Mouse (Mus musculus) ovary, postnatal 10 days (tissue): ENCODE results near the gene Tceal3.
"Not testable (repeated sequence)": the region's sequence is repeated elsewhere in the genome, so short reads cannot be mapped to it uniquely, and the experiment has no call there.

Experiments used
- DNase-seq: peaks from one replicate; pipeline ENCODE4 v3.0.0; 2022; ENCODE audit warnings: low spot score

Gene Tceal3

DNA sequence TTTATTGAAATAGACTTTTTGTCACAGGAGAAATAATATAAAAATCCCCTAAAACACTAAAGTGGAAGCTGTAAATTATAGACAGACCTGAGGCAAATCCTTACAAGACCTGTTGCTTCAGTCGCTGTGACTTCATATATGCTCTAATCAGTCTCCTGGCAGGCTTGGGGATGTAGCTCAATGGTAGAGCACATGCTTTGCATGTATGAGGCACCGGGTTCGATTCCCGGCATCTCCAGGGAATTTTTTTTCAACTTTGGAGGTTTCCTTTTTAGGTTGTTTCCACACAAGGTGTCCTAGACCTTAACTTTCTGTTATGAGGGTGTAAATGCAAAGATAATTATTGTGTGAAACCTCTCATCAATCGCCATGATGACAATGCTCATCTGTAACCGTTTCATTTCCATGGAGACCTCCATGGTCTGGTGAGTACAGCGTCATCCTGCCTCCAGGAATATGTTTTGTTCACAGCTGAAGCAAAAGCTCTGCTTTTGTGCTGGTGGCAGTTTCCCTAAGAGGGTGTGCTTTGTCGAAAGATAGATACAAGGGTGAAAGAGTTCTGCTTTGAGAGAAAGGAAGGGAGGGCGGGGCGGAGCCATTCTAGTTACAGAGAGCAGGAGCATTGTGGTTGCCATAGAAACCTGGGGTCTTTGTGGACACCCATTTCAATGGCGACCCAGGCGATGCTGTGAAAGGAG is at the start of gene Tceal3:
TSS of gene Tceal3 (plus strand) at position 644 of the 698 bp plus-strand sequence.
- DNase-seq: no peak

DNA sequence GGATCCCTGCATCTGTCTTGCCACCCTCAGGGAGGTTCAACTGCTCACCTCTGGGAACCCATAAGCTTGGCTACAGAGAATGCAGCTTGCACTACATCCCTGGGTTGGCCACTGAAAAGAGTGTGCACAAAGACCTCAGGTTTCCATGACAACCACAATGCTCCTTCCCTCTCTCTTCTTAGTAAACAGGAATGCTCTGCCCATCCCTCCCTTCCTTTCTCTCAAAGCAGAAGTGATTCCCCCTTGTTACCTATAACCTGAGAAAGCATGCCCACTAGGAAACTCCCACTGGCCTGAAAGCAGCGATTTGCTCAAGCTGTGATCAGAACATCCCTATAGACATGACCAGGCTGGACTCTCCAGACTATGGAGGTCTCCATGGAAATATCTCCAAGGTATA is 46.7 kb upstream of the Tceal3 start, which contains the start of gene Kir3dl2:
TSS of gene Kir3dl2 (minus strand) at position 101 of the 400 bp plus-strand sequence.
- not testable (repeated sequence) for DNase-seq

DNA sequence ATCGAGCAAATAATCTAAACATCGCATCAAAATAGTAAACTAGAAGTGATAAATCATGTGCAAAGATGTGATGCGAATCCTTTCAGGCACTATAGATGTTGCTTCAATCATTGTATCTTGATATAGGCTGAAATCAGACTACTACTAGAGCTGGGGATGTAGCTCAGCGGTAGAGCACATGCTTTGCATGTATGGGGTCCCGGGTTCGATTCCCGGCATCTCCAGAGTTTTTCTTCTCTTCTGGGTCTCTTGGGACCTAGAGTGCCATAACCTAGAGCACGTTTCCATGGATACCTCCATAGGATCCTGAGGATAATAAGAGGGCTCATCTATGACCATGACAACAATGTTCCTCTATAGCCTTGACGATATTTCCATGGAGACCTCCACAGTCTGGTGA is 21.5 kb upstream of the Tceal3 start:
- DNase-seq: not testable (repeated sequence)

DNA sequence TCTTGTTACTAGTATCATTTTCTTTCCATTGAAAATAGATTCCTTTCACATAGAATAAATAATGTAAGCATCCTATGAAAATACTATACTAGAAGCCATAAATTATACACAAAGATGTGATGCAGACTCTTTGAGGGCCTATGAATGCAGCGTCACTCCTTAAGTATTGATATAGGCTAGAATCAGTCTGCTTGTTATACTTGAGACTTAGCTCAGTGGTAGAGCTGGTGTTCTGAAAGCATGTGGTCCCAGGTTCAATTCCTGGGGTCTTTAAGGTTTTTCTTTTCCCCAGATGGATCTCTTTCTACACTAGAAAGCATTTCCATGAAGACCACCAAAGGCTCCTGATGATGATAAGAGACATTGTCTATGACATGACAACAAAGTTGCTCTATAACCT is 6.0 kb upstream of the Tceal3 start:
- no peak for DNase-seq

DNA sequence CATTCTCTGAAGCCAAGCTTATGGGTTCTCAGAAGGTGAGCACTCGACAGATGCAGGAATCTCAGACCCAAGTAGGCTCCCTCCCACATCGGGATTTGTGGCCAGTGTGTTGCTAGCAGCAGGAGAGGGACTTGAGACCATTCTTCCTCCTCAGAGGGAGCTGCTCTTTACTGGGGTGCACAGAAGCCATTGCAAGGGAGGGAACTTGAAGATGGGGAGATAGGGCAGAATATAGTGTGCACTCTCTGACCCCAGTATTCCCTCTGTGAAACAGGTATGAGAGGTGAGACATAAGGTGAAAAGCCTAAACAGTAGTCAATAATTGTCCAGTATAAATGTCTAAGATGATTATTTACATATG is 235 bp downstream of the Tceal3 start:
- DNase-seq: no peak

DNA sequence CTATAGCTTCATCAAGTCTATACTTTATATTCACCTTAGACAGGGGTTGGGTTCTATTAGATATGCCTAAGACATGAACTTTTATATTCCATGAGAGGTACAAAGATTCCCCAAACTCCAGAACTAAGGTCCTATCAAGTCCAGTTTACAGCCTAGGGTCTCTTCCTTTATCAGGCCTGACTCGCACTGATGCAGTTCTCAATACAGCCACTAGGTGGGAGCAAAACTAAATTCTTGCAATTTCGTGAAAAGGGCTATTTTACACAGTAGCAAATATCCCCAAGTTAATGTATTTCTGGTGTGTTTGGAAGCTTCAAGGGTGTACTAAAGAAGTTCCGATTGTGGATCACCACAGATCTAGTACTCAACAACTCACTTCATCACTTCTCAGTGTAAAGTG is 8.8 kb downstream of the Tceal3 start:
- DNase-seq: no peak

DNA sequence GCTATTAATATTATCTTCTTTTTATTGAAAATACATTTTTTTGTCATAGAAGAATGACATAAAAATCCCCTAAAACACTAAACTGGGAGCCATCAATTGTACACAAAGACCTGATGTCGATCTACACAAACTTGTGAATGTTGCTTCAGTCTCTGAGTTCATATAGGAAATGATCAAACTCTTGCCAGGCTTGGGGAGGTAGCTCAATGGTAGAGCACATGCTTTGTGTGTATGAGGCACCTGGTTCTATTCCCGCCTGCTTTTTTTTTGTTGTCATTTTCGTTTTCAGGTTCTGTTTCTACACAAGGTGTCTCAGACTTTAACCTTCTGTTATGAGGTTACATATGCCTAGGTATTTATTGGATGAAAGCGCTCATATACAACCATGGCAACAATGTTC is 16.3 kb downstream of the Tceal3 start:
- DNase-seq: no peak

DNA sequence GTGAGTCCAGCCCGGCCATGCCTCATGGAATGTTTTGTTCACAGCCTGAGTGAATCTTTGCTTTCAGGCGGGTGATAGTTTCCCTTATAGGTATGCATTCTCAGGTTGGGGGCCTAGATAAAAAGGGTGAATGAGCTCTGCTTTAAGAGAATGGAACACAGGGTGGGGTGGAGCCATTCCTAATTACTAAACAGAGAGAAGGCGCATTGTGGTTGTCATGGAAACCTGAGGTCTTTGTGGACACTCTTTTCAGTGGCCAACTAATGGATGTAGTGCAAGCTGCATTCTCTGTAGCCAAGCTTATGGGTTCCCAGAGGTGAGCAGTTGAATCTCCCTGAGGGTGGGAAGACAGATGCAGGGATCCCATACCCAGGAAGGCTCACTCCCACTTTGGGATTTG is 16.8 kb downstream of the Tceal3 start:
- no peak for DNase-seq

DNA sequence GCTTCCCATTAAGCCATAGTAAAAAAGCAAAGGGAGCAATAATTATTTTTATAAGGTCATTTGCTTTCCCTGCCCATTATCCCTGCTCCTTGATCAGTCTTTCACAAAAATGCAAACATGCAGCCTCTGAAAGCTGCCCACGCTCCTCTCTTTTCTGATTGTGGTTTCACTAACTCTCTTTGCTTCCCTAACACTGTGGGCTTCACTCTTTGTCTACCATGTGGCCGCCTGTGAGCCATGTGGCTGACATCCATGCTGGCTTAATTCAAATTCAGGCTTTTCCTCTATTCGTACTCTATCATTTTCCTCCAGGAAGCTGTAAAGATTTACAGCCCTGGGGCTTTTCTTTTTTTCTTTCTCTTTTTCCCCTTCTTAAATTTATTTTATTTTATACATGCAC is 20.7 kb downstream of the Tceal3 start:
- DNase-seq: no peak

DNA sequence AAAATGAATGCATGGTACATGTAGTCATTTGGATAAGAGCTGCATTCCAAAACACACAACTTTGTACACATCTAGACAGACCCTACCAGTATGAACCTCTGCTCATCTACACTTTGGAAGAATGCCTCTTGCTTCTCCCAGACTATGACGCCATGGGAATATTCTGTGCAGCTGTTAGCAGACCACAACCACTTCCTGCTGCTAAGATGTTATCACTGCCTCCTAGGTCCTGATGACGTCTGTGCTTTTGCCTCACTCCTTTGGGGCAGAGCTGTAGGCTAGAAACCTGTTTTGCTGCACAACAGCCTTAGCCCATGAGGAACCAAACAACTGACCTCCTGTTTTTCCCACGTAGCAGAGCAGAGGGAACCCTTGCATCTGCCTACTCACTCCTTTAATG is 25.2 kb downstream of the Tceal3 start:
- not testable (repeated sequence) for DNase-seq

DNA sequence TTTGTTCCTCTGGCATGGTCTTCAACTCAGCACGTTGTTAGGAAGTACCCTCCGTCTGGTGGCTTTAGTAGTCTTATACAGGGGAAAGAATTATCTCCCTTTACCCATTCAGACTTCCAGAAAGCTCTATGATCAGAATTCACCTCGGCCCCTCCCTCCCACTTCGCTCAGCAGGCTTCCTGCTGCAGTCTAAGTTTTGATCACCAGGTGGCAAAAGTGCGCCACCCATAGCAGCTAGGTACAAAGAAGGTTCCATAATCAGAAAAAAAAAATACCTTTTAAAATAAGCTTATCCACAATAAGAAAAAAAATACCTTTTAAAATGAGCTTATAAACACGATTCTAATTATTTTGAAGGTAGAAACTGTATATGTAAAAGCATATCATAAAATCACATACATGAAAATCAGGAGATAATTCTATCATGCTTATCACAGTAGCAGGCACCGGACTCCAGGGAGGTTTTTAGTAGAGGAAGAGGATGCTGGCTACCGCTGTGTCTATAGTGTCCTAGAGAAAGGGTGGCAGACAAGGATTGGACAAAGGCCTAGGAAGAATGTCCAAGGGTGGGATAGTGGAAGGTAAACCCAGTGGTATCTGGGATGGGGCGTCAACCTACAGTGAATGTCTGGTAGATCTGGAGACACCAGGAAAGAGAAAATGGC is 34.4 kb downstream of the Tceal3 start:
- no peak for DNase-seq

DNA sequence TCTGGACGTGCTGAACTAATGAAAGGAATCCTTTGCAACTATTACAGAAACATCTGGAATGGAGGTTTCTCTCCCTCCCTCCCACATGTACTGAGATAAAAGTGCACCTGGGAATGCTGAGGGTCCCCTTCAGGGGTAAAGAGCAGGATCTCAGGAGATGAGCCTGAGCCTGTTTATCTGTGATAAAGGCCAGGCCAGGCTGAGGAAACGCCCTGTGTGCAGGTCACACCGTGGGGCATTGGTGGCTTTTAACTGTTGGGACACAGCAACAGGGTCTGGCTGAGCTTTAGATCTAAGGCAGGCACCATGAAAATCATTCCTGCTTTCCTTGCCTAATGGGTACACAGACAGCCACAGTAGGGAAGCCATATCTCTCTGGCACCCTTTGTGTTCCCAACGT is 35.3 kb downstream of the Tceal3 start:
- DNase-seq: no peak

DNA sequence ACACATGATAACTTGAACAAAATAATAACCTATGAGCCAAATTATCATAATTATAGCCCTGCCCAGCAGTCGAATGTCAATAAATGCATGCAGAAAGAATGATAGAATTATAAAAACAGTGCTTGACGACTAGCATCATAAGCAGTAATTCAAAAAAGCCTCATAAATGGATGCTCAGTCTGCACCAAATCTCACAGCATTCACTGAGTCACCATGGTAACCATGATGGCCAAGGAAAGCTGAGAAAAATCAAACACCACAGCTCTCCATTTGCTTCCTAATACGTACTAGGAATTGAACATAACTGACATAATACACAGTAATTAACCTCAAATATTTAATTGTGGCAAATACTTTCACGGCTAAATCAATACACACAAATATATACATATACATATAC is 44.5 kb downstream of the Tceal3 start:
- no peak for DNase-seq

DNA sequence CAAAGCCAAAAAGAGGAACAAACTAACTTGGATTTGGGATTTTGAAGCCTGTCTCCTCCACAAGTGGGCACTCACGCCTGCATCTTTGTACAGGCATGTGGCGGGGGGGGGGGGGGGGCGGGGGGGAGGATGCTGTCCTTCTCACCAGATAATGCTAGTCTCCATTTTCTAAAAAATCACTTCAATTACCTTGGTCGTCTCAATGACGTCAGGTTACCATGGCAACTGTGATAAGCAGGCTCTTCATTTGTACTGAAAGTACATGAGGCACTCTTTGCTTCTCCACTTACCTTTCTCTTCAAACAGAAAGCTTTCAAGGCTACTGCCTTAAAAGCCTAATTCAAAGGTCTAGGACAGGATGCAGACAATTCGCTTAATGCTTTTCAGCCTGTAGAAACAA is 49.1 kb downstream of the Tceal3 start:
- no peak for DNase-seq

DNA sequence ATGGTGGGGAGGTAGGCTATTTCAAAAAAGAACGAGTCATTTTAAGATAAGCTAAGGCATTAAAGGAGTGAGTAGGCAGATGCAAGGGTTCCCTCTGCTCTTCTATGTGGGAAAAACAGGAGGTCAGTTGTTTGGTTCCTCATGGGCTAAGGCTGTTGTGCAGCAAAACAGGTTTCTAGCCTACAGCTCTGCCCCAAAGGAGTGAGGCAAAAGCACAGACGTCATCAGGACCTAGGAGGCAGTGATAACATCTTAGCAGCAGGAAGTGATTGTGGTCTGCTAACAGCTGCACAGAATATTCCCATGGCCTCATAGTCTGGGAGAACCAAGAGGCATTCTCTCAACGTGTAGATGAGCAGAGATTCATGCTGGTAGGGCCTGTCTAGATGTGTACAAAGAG is 55.2 kb downstream of the Tceal3 start:
- DNase-seq: not testable (repeated sequence)

DNA sequence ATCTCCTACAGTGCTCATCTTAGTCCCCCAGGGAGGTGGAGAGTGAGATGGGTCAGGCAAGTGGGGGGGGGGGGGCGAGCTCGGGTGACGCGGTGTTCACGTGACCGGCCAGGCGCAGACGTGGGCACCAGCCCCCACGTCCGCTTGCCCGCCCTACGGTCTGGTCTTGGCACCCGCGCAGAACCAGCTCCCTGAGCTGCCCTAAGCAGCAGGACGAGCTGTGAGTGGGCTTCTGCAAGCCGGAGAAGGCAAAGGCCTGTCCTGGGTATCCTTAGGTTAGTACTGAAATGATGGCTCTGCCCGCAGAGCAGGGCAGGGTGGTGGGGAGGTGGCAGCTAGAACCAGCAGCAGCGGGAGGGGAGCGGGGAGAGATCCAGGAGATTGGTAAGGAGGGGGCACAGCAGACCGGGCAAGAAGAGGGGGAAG is 75.7 kb downstream of the Tceal3 start:
- DNase-seq: no peak

DNA sequence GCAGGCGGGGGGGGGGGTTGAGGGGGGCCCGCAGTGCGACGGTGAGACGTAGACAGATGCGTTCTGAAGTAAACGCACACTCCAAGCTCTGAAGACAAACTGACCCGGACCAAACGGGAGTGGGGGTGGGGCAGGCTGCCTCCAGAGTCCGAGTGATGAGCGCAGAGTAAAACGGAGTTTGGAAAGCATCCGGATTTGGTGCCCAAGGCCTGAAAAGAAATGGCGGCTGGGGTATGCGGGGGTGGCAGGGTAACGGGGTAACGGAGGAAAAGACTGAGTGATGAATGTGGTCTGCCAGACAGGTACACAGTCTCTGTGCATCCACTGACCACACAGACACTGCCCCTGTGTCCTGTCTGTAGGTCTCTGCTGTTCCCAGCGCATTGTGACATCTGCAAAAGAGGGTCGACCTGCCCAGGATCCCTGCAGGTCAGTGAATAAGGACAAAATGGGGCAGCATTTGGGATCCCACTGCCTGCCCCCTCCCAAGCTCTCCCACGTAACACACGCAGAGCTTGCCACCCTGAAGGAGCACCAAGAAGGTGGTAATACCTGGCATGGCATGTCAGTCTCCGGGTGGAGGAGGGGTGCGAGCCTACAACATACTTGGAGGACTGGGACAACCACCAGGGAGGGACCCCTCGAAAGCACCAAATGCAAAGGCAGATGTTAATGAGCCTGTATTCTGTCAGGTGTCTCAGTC is 76.3 kb downstream of the Tceal3 start:
- DNase-seq: not testable (repeated sequence)

DNA sequence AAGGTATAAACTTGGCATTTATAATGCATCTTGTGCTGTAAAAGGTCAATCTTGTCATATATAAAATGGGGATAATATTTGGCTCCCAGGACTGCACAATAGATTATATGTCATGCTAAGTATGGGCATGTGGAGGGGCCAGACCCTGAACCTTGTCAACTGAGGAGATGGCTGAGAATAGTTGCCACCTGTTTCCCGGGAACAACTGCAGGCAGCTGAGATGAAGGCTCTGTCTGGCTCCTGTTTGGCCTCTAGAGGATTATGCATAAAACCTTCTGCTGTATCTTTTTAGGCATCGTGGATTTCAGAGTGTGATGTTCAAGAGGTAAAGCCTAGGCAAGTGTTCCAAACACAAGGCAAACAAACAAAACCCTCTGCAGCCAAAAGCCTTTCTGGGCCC is 78.2 kb downstream of the Tceal3 start:
- no peak for DNase-seq

DNA sequence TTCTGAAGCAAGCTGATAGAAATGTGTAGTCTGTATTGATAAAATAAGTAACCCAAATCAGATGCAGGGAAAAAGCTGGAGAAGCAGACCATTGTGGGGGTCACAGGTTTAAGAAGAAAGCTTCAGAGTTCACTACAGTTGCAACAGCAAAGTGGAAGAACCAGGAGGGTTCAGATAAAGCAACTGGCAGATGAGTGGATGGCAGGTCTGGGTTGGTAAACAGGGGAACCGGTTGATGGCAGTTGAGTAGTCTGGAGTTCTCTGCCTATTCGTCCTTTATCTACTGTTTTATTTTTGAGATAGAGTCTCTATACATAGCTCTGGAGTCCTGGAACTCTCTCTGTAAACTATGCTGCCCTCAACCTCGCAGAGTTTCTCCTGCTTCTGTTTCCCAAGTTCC is 90.3 kb downstream of the Tceal3 start:
- DNase-seq: no peak

DNA sequence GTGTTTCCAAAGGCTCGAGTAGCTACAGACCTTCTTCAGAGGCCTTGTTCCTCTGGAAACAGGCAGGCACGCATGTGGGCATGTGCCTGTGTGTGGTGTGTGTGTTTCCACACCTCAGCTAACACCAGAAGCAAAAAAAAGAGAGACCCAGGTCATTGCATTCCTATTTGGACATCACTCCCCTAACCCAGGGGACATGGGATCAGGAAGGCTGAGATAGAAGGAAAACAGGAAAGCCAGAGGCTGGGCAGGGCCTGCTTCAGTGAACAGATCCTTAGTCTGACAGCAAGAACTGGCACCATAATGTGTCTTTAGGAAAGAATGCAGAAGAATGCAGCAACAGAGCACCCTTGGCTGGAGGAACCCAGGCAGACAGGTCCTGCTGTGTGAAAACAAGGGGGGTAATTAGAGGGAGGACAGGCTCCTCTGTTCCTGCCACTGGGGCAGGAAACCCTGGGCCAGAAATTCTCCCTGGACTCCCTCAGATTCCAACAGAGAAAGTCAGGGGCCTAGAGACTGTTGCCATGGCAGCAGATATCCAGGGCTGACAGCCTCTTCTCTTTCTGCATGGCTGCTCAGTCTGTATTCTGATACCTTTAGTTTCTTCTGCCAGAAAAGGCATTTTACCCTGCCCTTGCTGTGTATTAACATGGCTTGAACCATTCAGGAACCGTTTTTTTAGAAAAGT is 101.1 kb downstream of the Tceal3 start:
- DNase-seq: not testable (repeated sequence)

DNA sequence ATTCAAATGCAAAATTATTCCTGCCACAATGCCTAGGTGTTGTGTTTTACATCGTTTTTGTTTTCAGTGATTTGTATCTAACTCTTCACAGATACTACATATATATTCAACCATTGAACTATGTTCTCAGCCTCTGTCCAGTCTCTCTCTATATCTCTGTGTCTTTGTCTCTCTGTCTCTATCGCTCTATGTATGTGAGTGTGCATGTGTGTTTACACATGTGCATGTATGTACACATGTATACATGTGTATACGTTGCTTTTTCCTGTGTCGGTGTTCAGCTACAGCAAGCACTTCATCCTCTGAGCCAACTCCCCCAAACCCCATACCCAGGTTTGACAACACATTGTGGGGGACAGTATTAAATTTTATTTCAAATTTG is 101.6 kb downstream of the Tceal3 start:
- DNase-seq: no peak

DNA sequence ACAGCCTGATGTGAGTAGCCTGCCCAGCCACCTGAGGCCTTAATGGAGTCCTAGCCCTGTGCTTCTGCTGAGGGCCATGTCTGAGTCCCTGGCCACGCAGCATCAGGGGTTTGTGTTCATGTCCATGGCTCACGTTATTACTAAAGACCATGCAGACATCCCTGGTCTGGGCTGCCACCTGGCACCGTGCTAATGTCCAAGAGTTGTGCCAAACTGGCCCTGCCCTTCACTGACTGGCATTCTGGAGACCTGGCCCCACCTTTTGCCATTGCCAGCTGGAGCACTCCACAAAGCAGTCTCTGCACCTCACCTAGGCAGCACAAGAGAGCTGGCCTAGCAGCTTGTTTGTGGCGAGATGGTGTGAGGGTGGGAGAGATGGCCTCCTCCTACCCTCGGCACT is 102.6 kb downstream of the Tceal3 start:
- no peak for DNase-seq
